14 mouse cellular contexts compared by ENCODE assay signal in the genomic region with DNA sequence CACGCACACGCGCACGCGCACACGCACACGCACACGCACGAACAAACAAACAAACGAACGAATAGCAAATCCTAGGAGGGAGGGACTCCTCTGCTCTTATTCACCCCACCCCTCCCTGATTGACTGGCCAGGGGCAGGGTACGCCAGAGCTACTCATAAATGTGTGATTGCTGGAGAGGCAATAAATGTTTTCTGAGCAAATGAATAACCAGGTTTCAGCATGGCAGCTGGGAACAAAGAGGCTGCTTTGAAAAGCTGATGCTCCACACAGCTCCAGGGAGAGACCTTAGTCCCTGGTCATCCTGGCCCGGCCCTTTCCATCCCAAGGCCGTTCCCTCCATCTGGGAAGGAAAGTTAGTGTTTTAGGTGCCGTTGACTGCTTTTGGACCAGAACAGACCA. TPM values are rescaled to one million over a fixed set of nuclear protein-coding genes. Genes with fewer than 3 reads are reported as not detected.
A peak's percentile ranks its signal among the peaks of the same experiment; 100 is the strongest.
DNase-seq lines count a peak whose midpoint lies in the region; ATAC-seq and TF ChIP-seq lines count a peak whose summit lies in the region.
"Had no signal": no experiment of that assay in that cellular context is flagged by ENCODE, and none has a peak within 500 bp of the region (broad histone marks: within the 10 kb centered on the region; RNA-seq: fewer than 3 reads in every experiment).

No protein-coding gene starts in this region.

- ATAC-seq in forebrain, embryonic 16.5 days: 0 out of 2 replicates have a peak, but pooled peaks have one; percentile 14
- no peak for ATAC-seq in limb, embryonic 12.5 days (ENCODE audit: insufficient number of reproducible peaks, insufficient read depth, low FRiP score, low TSS enrichment, low read depth)
- ATAC-seq: liver, postnatal 0 days had no signal

- no peak for TF ChIP-seq POLR2A in ES-Bruce4 (IDR thresholded peaks at IDR 0.05; ENCODE audit: insufficient read depth, low read length)
- TF ChIP-seq POLR2A in kidney, adult 2 months (IDR thresholded peaks at IDR 0.05; ENCODE audit: low read depth, low read length): no peak

- peak; percentile 80 for DNase-seq in kidney, adult 2 months
- DNase-seq in left cerebral cortex, postnatal 25 days (ENCODE audit: low spot score in 2 of 2): no peak
- no peak for DNase-seq in urinary bladder, postnatal 25 days (ENCODE audit: low spot score)
- no peak for DNase-seq in cerebellum, adult 11-12 months
- no peak for DNase-seq in gastrocnemius, postnatal 25 days
- DNase-seq: adrenal gland, postnatal 14 days; cerebellum, adult 9-10 months; gastrocnemius, postnatal 14 days; heart, postnatal 10 days; liver, postnatal 0 days; thymus, postnatal 4 days had no signal

- no peaks in the 10 kb centered on the region for H3K9me3 ChIP-seq in ES-Bruce4 (replicated peaks; ENCODE audit: control insufficient read depth, insufficient read depth, low read length, poor library complexity, severe bottlenecking)
- H3K9me3 ChIP-seq in forebrain, embryonic 16.5 days (ENCODE audit: control insufficient read depth, low read length): no peaks in the 10 kb centered on the region
- no peaks in the 10 kb centered on the region for H3K9me3 ChIP-seq in limb, embryonic 12.5 days

- peak overlapping the region; percentile 52 for H3K4me3 ChIP-seq in ES-Bruce4 (ENCODE audit: low read depth, low read length)
- H3K4me3 ChIP-seq in forebrain, embryonic 16.5 days (replicated peaks; ENCODE audit: low read length): no peak overlapping the region
- H3K4me3 ChIP-seq in kidney, adult 2 months (ENCODE audit: insufficient read depth, low read depth, low read length): peak overlapping the region; percentile 71
- H3K4me3 ChIP-seq in limb, embryonic 12.5 days (replicated peaks): no peak overlapping the region

- H3K27me3 ChIP-seq in ES-Bruce4 (ENCODE audit: control insufficient read depth, insufficient read depth, low read length, poor library complexity, severe bottlenecking): no peaks in the 10 kb centered on the region
- no peaks in the 10 kb centered on the region for H3K27me3 ChIP-seq in forebrain, embryonic 16.5 days (replicated peaks; ENCODE audit: control insufficient read depth, insufficient read depth, low read length)
- H3K27me3 ChIP-seq in kidney, adult 2 months (replicated peaks; ENCODE audit: control insufficient read depth, insufficient read depth, low read length): no peaks in the 10 kb centered on the region
- 0 out of 2 replicates have a peak, but pooled peaks cover 5% of the 10 kb centered on the region for H3K27me3 ChIP-seq in limb, embryonic 12.5 days

- peaks cover 3% of the 10 kb centered on the region for H3K4me1 ChIP-seq in ES-Bruce4 (ENCODE audit: control insufficient read depth, insufficient read depth, low read length)
- H3K4me1 ChIP-seq in forebrain, embryonic 16.5 days (replicated peaks; ENCODE audit: control insufficient read depth, insufficient read depth, low read length): peaks cover 11% of the 10 kb centered on the region
- H3K4me1 ChIP-seq in kidney, adult 2 months (ENCODE audit: control insufficient read depth, insufficient read depth, low read length): peaks cover 16% of the 10 kb centered on the region
- peaks cover 29% of the 10 kb centered on the region for H3K4me1 ChIP-seq in limb, embryonic 12.5 days (replicated peaks)

- WGBS in forebrain, embryonic 16.5 days: 79% methylated on average over 15 of the region's 15 CpGs
- 48% methylated on average over 15 of the region's 15 CpGs for WGBS in kidney, adult 2 months
- 69% methylated on average over 15 of the region's 15 CpGs for WGBS in limb, embryonic 12.5 days

- H3K27ac ChIP-seq in ES-Bruce4 (ENCODE audit: insufficient read depth, low read length): no peak overlapping the region
- H3K27ac ChIP-seq in forebrain, embryonic 16.5 days (ENCODE audit: low read length): 0 out of 2 replicates have a peak overlapping the region, but pooled peaks have one; percentile 1
- H3K27ac ChIP-seq in kidney, adult 2 months (ENCODE audit: insufficient read depth, low read depth, low read length): peak overlapping the region; percentile 98
- H3K27ac ChIP-seq in limb, embryonic 12.5 days: peak overlapping the region; percentile 18; the same call in 1 of the 2 replicates

- H3K9ac ChIP-seq in ES-Bruce4 (ENCODE audit: low read depth, poor library complexity, severe bottlenecking): no peak overlapping the region
- no peak overlapping the region for H3K9ac ChIP-seq in forebrain, embryonic 16.5 days (replicated peaks; ENCODE audit: low read depth, low read length)
- H3K9ac ChIP-seq in limb, embryonic 12.5 days (replicated peaks): 0 out of 2 replicates have a peak overlapping the region, but pooled peaks have one; percentile 2
- H3K9ac ChIP-seq: liver, postnatal 0 days had no signal

- intact Hi-C loops in left cerebral cortex, postnatal 25 days (cut with DNase I): no loop called here

- H3K36me3 ChIP-seq in ES-Bruce4 (ENCODE audit: control insufficient read depth, insufficient read depth, low read length, poor library complexity, severe bottlenecking): no peaks in the 10 kb centered on the region
- no peaks in the 10 kb centered on the region for H3K36me3 ChIP-seq in forebrain, embryonic 16.5 days (ENCODE audit: control insufficient read depth, insufficient read depth)
- H3K36me3 ChIP-seq in kidney, adult 2 months (ENCODE audit: control insufficient read depth, insufficient read depth, low read length): no peaks in the 10 kb centered on the region; the same call in 1 of the 2 replicates
- no peaks in the 10 kb centered on the region for H3K36me3 ChIP-seq in limb, embryonic 12.5 days

- no peak for TF ChIP-seq EP300 in ES-Bruce4 (IDR thresholded peaks at IDR 0.05; ENCODE audit: insufficient read depth, low read depth, low read length)

- no peak for TF ChIP-seq CTCF in ES-Bruce4 (IDR thresholded peaks at IDR 0.05; ENCODE audit: low read depth, low read length)
- TF ChIP-seq CTCF in kidney, adult 2 months (conservative IDR thresholded peaks at IDR 0.05; ENCODE audit: insufficient read depth, insufficient read length, low read depth, low read length): no peak

- H3K4me2 ChIP-seq in forebrain, embryonic 16.5 days (ENCODE audit: low read length): 0 out of 2 replicates have a peak overlapping the region, but pooled peaks have one; percentile 17
- H3K4me2 ChIP-seq in limb, embryonic 12.5 days: peak overlapping the region; percentile 27

RNA-seq across cellular contexts. Expression of a gene that starts 1.9 kb away (rescaled TPM):
- polyA plus RNA-seq in ES-Bruce4 (2011; ENCODE audit: insufficient read depth, insufficient read length, low read depth, missing spikeins): 3.1 and 6.3 TPM in 2 replicates
- polyA plus RNA-seq in forebrain, embryonic 16.5 days (2015; fragmentation: Nextera tagmentation; extraction: Ambion mirVana): 1.2 and 2.5 TPM in 2 replicates
- polyA plus RNA-seq in kidney, adult 2 months (2012; rRNA removed): 50.8 and 52.4 TPM in 2 replicates
- 2.5 and 3.1 TPM in 2 replicates for polyA plus RNA-seq in limb, embryonic 12.5 days (2016; fragmentation: Nextera tagmentation; extraction: Ambion mirVana)
- not detected for total RNA-seq in left cerebral cortex, postnatal 25 days (2021)
- total RNA-seq in gastrocnemius, postnatal 25 days (2021): 1 to 10 TPM; 3.9 to 5.3 TPM

RNA-seq across cellular contexts. Expression of a gene that starts 4.4 kb away (rescaled TPM):
- polyA plus RNA-seq in ES-Bruce4 (2011; ENCODE audit: insufficient read depth, insufficient read length, low read depth, missing spikeins): 0.30 and 0.38 TPM in 2 replicates
- not detected in 2 replicates for polyA plus RNA-seq in forebrain, embryonic 16.5 days (2015; fragmentation: Nextera tagmentation; extraction: Ambion mirVana)
- 0.04 and 0.06 TPM in 2 replicates for polyA plus RNA-seq in kidney, adult 2 months (2012; rRNA removed)
- polyA plus RNA-seq in limb, embryonic 12.5 days (2016; fragmentation: Nextera tagmentation; extraction: Ambion mirVana): 0.16 and 0.22 TPM in 2 replicates
- under 1 TPM; 0.11 to 0.21 TPM for total RNA-seq in left cerebral cortex, postnatal 25 days (2021)
- total RNA-seq in gastrocnemius, postnatal 25 days (2021): under 1 TPM; 0.48 to 0.49 TPM
- total RNA-seq: heart, postnatal 10 days had no signal
- polyA plus RNA-seq: liver, postnatal 0 days had no signal

RNA-seq across cellular contexts. Expression of a gene that starts 56.5 kb away (rescaled TPM):
- 1.6 and 4.2 TPM in 2 replicates for polyA plus RNA-seq in ES-Bruce4 (2011; ENCODE audit: insufficient read depth, insufficient read length, low read depth, missing spikeins)
- 33.2 and 34.3 TPM in 2 replicates for polyA plus RNA-seq in forebrain, embryonic 16.5 days (2015; fragmentation: Nextera tagmentation; extraction: Ambion mirVana)
- polyA plus RNA-seq in kidney, adult 2 months (2012; rRNA removed): 0.30 and 0.64 TPM in 2 replicates
- polyA plus RNA-seq in limb, embryonic 12.5 days (2016; fragmentation: Nextera tagmentation; extraction: Ambion mirVana): 0.70 and 1.4 TPM in 2 replicates
- 10 to 100 TPM; 28.2 to 33.1 TPM for total RNA-seq in left cerebral cortex, postnatal 25 days (2021)
- total RNA-seq in gastrocnemius, postnatal 25 days (2021): 1 to 10 TPM; 3.2 to 3.3 TPM

Comparison
In these comparisons a context has a peak if more than half of its experiments do, and no peak if none do; other contexts are left out.
1. H3K4me3 ChIP-seq: peak in ES-Bruce4 (single experiment) and kidney, adult 2 months (single experiment); none in forebrain, embryonic 16.5 days (single experiment) and limb, embryonic 12.5 days (single experiment).